Mouse (Mus musculus) skeletal muscle tissue, adult 2 months (tissue): ENCODE measurements at regions not wholly inside any gene's neighbourhood (a gene's known extent, or its start where the extent isn't known, plus 50 kb on each side); places are given as distances from the start of the nearest gene placed in this dataset.

Experiments
- DNase-seq: peaks from one replicate; pipeline ENCODE4 v3.0.0-alpha.2; 2012; ENCODE audit warnings: low read depth, low spot score

DNA sequence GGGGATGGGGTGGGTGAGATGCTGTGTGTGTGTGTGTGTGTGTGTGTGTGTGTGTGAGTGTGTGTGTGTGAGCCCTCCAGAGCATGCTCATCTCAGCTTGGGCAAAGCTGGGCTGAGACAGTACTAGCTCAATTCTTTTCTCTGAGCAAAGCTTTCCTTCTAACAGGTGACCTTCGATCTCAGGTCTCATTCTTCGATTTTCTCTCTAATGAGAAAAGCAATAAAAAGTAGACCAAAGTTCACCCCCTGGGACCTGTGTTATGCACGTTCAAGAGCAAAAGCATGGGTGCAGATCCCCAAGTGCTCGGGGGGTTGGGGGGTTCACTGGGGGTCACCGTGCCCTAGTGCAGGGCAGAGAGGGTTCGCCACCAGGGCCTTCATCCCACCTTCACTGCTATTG lies 103.1 kb upstream of the Slc22a12 start:
- no peak for DNase-seq

DNA sequence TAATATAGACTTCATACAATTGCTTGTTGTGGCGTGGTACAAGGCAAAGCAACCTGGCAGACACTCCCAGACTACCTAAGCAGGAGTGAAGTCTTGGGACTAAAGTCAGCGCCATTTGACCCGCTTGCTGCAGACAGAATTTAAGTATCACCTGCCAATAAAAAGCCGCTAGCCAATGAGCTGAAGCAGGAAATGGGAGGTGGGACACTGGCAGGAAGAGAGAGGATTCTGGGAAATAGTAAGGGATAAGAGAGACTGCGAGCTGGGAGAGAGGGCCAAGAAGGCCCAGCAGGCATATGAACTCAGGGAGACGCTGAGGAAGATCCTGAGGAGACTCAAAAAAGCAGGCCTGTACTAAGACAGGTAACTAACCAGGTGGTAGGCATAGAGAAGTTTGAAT lies 102.0 kb upstream of the Slc22a12 start:
- no peak for DNase-seq

DNA sequence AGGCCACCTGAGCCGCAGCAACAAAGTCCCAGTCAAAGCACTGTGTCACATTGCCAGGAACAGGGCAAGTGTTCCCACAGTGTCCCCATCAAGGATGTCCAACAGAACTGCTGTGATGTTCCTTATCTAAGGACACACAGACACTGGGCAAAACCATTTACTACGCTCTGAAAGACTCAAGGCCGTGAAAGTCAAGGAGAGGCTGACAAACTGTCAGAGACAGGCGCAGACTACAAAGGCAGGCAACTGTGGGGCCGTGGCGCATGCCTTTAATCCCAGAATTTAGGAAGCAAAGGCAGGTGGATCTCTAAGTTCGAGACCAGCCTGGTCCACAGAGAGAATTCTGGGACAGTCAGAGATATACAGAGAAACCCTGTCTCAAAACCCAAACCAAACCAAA lies 96.8 kb upstream of the Slc22a12 start:
- DNase-seq: no peak

DNA sequence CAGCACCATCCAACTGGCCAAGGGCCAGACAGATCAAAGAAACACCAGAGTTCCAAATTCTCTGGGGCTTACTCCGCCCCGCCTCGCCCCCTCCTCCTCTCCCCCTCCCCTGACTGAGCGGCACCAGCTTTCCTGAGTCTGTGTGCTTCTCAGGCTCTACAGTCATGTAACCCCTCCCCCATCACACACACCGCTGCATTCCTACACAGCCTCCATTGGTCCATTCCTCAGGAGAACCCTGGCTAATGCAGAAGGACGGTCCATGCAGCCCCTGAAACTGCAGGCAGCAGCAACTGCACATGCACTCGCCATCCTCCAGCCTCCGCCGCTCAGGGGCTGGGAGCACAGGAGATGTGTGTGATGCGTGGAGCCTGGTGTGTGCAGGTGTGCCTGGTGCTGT lies 90.6 kb upstream of the Slc22a12 start:
- no peak for DNase-seq

DNA sequence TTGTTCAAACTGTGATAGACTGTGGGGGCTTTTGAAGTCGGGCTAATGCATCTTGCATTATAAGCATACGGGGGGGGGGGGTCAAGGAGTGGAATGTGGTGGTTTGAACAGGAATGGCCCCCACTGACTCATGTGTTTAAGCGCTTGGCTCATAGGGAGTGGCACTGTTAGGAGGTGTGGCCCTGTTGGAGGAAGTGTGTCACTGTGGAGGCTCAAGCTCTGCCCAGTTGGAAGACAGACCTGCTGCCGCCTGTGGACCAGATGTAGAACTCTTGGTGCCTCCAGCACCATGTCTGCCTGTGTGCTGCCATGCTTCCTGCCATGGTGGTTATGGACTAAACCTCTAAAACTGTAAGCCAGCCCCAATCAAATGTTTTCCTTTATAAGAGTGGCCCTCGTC lies 89.0 kb upstream of the Slc22a12 start:
- no peak for DNase-seq

DNA sequence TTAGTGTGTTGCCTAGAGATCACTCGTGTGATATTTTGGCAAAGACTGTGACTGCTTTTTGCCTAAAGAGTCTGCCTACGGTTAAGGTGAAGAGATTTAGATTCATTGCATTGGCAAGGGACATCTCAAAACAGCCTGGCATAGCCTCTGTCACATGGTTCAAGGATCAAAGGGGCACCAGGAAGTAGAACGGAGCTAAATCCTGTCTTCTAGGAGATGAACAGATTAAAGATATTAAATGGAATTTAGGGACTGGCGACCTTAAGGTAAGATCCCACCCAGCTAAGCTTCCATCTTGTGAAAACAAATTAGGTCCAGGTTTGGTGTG lies 87.7 kb upstream of the Slc22a12 start:
- no peak for DNase-seq

DNA sequence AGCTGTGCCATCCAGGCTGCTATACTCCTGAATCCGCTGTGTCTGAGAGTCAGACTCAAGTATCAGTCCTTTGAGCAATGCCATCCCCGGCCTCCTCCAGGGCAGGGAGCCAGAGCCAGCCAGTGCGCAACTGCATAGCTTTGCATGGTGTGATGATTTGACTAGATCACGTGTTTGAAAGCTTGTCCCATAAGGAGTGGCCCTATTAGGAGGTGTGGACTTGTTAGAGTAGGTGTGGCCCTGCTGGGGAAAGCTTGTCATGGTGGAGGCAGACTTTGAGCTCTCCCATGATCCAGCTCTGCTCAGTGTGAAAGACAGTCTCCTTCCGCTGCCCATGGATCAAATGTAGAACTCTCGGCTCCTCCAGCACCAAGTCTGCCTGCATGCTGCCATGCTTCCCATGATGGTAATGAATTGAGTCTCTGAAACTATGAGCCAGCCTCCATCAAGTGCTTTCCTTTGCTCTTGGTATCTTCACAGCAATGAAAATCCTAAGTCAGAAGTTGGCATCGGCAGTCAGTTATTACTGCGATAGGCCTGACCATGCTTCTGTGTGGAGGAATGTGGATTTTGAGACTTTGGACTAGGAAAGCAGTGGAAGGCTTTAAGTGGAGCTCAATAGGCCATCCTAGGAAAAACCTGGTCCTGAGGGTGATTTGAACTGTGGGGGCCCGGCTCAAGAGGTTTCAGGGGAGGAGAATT lies 87.2 kb upstream of the Slc22a12 start:
- DNase-seq: no peak

DNA sequence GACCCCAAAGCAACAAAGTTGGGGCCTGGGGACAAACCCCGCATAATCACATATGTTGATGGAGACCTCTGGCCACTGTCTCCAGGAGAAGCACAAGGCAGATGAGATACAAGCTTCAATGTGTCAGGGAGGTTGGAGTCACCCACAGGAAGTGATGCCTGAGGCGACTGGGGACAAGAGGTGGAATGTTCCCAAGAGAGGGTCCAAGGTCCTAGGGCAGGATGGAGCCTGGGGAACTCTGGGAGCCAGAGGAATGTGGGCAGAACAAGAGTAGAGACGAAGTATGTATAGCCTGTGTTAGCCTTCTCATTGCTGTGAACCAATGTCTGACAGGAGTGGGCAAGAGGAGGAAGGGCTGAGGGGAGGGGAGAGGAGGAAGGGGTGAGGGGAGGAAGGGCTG lies 82.7 kb upstream of the Slc22a12 start:
- no peak for DNase-seq

DNA sequence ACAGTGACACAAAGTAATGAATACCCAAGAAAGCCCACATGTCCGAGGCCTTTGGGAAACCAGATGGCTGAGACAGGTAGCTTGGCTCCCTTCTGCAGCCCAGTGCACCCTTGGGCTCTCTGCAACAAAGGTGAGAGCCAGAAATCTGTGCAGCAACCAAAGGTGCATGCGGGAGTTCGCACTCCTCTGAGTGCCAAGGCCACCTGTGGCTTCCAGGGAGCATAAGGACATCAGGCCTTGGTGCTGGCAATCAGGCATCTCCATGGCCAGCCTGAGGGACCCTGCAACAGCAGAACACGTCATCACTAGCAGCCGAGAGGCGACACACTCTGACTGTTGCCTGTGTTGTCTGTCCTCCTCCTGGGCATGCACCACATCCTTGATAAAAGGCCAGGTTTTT lies 78.2 kb upstream of the Slc22a12 start:
- no peak for DNase-seq

DNA sequence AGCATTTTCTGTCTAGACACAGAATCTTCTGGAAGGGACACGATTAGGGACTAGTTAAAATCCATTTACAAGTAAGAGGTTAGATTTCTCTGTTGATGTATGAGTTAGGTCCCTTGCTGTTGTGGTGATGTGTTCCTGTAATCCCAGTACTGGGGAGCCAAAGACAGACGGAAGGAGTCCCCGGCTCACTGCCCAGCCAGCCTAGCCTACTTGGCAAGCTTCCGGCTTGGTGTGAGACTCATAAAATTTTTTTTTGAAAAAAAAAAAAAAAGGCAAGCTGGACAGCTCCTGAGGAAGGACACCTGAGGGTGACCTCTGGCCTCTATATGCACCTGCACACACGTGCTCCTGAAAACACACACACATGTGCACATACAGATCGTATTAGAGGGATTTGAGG lies 76.7 kb upstream of the Slc22a12 start:
- no peak for DNase-seq

DNA sequence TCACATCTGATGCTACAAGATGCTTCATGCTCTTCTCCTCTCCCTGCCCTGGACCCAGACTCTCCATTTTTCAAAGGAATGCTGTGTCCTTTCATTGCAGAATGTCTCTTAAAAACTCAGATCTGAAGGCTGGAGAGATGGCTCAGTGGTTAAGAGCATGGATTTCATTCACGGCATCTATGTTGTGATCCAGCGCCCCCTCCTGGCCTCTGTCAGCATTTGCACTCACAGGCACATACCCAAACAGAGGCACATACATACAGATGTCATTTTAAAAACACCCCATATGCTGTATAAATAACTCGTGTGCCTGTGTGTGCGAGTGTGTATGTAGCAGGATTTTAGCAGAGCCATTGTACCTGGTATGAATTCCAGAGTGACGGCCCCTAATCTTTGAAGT lies 73.8 kb upstream of the Slc22a12 start:
- DNase-seq: no peak

DNA sequence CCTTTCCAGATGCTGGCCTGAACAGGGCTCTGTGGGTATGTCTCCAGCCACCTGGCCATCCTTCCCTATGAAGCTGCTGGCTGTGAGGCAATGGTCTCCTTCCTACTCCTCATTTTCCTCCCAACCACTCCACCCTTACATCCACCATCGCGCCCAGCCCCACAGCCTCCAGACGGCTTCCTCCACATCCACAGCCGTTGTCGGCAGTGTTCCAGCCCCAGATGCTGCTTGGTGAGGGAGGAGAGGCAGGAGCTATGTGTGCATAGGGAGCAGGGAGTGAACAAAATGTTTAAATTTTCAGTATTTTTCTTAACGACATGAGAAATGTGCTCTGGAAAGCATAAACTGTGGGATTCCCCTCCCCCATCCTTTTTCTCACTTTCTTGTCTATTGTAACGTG lies 69.6 kb upstream of the Slc22a12 start:
- DNase-seq: no peak

DNA sequence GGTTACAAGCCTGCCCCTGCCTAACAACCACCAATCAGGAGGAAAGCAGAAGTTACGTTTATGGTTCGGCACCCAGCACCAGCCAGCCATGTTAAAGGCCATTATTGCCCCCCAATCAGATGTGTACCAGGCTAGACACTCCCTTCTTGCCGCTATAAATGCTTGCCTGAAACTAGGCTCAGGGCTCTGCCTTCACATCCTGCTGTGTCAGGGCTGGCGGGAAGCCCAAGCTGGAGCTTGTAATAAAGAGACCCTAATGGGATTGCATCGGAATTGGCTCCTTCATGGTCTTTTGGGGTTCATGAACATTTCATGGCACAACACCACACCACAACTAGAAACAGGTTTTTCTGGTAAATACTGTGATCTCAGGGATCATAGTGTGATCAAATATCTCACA lies 69.1 kb upstream of the Slc22a12 start:
- no peak for DNase-seq

DNA sequence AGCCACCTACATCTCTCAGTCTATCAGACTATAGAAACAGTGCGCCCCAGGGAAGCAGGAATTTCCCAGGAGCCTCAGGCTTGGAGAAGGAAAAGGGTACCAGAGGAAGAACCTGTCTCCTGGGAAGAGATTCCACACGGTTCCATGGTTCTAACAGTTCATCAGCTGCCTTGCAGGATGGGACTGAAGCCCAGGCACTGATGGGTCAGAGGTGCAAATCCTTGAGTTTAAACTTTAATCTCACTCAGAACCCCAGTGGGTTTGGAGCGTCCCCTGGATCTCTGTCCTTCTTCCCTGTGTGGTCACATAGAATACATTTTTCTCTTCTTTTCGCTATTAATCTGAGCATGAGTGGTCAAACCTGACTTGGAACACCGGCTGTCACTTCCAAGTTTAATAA lies 67.9 kb upstream of the Slc22a12 start:
- DNase-seq: no peak

DNA sequence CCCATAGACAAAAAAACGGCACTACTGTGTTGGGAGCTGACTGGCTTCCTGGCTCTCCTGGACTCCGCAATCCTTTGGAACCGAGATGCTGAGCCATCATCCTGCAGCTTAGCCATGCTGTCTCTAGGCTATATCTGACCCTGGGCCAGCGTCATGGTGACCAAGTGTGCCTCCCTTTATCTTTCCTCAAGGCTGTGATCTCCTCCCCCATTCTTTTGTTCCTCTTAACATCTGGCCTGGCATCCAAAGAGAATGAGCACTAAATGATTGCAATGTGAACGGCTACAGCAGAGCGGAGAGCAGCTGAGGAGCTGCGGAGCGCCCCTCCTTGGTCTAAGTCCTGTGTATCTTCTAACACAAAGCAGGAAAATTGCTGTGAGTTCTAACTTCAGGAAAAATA lies 67.2 kb upstream of the Slc22a12 start:
- DNase-seq: no peak

DNA sequence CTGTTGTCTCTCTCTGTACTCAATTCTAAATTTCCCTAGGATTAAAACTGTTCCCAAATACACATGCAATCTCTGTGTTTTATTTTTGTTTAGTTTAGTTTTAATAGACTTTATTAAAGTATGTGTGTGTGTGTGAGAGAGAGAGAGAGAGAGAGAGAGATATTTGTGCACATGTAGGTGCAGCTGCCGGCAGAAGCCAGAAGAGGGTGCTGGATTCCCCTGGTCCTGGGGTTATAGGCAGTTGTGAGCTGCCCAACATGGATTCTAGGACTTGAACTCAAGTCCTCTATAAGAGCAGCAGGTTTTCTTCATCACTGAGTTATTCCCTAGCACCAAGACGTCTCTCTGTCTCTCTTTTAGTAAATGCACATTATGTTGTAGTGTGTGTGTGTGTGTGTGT lies 64.7 kb upstream of the Slc22a12 start:
- DNase-seq: no peak

DNA sequence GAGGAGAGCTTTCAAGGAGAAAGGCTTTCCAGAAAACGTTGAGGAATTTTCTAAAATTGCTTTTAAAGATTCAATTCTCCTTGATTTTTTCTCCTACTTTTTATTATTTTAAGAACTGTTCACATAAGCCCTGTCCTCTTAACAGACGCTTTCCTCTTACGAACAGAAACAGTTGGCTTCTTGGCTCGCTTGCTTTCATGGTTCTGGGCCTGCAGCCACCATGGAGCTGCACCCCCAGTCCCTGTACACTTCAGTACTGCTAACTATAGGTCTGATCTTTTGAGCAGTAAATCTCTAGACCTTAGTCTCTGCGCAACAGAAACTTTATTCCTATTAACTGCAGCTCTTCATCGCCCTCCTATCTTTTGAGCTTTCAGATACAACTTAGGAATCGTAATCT lies 63.8 kb upstream of the Slc22a12 start:
- DNase-seq: no peak

DNA sequence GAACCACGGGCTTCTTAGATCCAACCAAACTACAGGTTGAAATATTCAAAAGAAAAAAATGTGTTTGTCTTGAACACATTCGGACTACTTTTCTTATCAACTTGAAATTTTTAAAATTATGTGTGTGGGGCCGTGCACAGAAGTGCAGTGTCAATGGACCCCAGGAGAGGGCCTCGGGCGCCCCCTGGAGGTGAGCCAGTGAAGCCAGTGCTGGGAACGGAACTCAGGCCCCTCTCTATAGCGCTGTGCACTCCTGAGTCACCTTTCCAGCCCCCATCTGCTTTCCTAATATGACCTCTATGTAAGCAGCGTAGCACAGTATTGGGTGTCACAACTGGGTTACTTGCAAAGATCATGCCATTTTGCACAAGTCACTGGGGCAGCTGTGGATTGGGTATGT lies 61.9 kb upstream of the Slc22a12 start:
- DNase-seq: no peak

DNA sequence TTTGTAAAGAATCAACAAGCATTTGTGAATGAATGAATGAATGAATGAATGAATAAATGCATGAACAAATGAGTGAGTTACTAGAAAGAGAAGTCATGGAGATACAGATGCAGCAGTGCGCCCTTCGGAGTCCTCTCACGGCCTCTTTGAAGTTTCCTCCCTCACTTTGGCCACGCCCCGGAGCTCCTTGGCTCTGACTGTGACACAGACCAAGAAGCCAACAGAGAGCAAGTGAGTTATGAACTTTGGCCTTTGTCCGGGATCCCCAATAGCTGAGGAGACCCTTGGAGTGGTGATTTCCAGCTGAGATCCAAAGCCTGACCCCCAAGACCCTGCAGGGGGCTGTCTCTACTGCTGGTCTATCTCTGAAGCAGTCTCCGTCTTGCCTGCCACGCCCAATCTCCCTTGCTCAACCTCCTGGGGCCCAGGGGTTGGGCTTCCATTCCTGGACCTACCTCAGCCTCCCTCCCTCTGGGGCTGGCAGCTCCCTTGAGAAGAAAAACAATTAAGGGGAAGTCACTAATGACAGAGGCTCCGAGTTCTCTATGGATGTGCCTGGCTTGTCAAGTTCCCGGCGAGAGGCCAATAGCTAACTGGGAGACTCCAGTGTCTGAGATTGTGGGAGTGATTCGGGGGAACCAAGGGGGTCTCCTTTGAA lies 58.2 kb upstream of the Slc22a12 start:
- DNase-seq: no peak

DNA sequence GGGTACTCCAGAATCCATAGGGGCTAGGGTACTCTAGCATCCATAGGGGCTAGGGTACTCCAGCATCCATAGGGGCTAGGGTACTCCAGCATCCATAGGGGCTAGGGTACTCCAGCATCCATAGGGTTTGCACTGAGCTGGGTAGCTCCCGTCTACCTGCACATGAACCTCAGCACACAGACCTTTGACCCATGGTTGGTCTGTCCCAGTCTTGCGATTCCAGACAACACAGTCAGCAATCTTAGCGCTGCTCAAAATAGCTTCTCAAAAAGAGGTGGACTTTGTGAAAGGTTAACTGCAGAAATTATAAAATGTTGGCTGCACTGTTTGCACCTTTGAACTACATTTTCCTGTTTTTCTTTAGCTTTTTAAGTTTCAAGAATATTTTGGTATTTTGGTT lies 56.4 kb upstream of the Slc22a12 start:
- DNase-seq: no peak

DNA sequence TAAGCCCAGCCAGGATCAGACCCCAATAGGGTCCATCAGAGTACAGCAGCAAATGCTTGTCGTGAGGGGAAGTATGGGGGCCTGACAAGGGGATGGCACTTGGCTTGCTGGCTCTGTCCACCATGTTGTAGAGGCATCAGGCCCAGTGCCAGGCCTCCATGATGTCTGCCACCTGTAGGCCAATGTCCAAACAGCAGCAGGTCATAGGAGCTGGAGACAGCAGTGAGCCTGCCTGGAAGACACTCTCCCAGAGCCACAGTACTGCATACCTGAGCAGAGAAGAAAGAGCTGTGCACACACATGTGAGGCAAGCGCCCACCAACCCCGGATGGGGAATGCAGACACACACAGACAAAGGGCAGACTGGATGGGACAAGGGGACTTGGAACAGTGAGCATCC lies 55.4 kb upstream of the Slc22a12 start:
- DNase-seq: no peak

DNA sequence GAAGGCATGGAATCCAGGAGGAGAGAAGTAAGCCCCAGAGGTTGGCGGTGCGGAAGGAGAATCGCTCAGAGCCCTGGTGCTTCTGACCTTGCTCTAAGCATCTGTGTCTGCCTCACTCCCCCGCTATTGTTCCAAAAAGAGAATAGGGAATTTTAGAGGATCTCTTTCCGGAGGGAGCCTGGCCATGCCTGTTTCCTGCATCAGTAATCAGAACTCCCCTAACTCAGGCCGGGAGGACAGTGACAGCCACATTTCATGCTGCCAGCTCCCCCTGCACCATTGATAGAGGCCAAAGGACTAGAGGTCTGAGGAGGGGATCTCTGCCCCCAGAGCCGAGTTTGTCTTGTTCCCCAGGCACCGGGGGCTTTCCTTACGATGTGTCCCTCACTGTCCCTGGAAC lies 53.0 kb upstream of the Slc22a12 start:
- DNase-seq: no peak
